Mouse (Mus musculus) A20 (cell line): ENCODE data around the gene Rpl13a.

Experiments
- DNase-seq: peaks from one replicate; pipeline ENCODE4 v3.0.0-alpha.2; 2011; ENCODE audit warnings: low read depth, low spot score

Gene Rpl13a

GRCm38 (mm10) chr7:45091001-45091990, 37.3 kb downstream of the Rpl13a start:
- DNase-seq, result no peak

- no peak for DNase-seq
Observed at GRCm38 (mm10) chr7:45090251-45090977, 38.1 kb downstream of the Rpl13a start.

- DNase-seq, result no peak
Observed at GRCm38 (mm10) chr7:45088597-45088996, 40.0 kb downstream of the Rpl13a start.

GRCm38 (mm10) chr7:45086084-45086483, 42.5 kb downstream of the Rpl13a start:
- no peak for DNase-seq

GRCm38 (mm10) chr7:45083300-45083890, 45.2 kb downstream of the Rpl13a start:
- no peak for DNase-seq

GRCm38 (mm10) chr7:45082401-45083299, 45.9 kb downstream of the Rpl13a start:
- no peak for DNase-seq

- DNase-seq, result no peak
Observed at GRCm38 (mm10) chr7:45081016-45081415, 47.5 kb downstream of the Rpl13a start.

- peak; percentile 80 for DNase-seq
Observed at GRCm38 (mm10) chr7:45079856-45080255, 48.7 kb downstream of the Rpl13a start.

- DNase-seq, result peak; percentile 73
Observed at GRCm38 (mm10) chr7:45078513-45078912, 50.0 kb downstream of the Rpl13a start.

GRCm38 (mm10) chr7:45077829-45078228, 50.7 kb downstream of the Rpl13a start:
- DNase-seq, result no peak

- DNase-seq, result no peak
Observed at GRCm38 (mm10) chr7:45077322-45077721, 51.2 kb downstream of the Rpl13a start.

GRCm38 (mm10) chr7:45076501-45076900, 52.1 kb downstream of the Rpl13a start:
- no peak for DNase-seq
